Mouse (Mus musculus): ENCODE data around the gene Aktip.

- TF ChIP-seq CTCF (IDR thresholded peaks at IDR 0.05; ENCODE audit: control insufficient read depth, insufficient read depth, insufficient replicate concordance, low read depth, low read length), result no peak
- TF ChIP-seq POLR2A (IDR thresholded peaks at IDR 0.05; ENCODE audit: control insufficient read depth, low read depth, low read length), result no peak
These were observed 117.3 kb downstream of the Aktip start for GRCm38 (mm10) chr8:91082428-91082827.
